Mouse (Mus musculus) natural killer cell, adult 2 months (primary cell): ENCODE measurements around the gene Borcs6.

Source experiments
- DNase-seq, 2 experiments: peaks; one replicate each; pipeline ENCODE4 v3.0.0; 2022; ENCODE audit warnings: low spot score in 2 of 2

Borcs6 gene

DNA sequence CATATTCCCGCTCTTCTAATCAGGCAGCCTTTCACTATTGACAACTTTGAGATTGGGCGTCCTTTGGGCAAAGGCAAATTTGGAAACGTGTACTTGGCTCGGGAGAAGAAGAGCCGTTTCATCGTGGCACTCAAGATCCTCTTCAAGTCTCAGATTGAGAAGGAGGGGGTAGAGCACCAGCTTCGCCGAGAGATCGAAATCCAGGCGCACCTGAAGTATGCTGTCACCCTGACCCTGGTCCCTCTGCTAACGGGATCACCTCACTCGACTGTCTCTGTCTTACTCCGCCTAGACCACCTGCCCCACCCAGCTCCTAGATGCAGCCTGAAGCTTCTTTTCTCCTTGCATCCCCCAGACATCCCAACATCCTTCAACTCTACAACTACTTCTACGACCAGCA, 11.4 kb upstream of the Borcs6 start:
- DNase-seq = no peak

DNA sequence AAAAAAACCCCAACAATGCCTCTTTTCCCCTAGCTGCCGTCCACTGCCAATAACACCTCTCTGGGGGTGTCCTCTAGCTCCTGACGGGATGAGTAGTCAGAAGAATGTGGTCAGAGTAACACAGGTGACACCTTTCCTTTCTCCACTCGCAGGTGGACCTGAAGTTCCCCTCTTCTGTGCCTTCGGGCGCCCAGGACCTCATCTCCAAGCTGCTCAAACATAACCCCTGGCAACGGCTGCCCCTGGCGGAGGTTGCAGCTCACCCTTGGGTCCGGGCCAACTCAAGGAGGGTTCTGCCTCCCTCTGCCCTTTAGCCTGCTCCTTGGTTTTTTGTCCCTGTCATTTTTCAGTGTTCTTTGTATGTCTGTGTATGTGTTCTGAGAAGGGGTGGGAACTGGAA, 8.8 kb upstream of the Borcs6 start:
- no peak for DNase-seq

DNA sequence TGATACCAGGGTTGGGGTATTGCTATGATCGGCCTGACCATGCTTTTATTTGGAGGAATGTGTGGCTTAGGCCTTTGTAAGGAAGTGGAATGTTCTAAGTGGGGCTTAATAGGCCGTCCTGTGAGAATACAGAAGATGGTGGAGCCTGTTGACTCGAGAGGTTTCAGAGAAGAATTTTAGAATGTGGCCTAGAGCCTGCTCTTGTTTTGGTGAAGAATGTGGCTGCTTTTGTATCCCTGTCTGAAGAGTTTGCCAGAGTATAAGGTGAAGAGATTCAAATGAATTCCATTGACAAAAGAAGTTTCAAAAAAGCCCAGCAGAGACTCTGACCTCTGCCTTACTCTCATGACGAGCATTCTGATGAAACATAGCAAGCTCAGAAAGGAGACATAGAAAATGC, 7.7 kb upstream of the Borcs6 start:
- no peak for DNase-seq

DNA sequence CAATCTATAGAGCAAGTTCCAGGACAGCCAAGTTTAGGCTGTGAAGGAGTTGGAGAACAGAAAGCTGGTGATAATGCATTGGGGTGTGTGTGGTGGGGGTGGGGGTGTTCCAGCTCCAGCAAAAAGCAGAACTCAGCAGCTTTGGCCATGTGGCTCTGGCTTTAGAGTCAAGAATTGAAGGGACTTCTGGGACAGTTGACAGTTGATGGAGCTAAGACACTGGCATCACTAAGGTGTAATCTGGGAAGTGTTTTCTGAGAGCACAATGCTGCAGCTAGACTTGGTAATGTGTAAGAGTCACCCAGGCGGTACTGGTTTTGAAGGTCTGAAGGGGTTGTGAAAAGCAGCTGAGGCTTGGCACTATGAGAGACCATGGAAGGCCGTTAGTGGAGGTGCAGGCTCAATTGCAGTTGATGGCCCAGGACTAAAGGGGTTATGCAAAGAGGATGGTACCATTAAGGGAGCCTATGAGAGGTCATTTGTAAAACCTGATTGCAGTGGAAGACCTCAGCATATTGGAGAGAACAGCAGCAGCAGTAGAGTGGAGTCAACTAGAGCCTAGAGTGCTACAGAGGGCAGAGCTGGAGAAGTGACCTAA, 6.6 kb upstream of the Borcs6 start:
- no peak for DNase-seq

DNA sequence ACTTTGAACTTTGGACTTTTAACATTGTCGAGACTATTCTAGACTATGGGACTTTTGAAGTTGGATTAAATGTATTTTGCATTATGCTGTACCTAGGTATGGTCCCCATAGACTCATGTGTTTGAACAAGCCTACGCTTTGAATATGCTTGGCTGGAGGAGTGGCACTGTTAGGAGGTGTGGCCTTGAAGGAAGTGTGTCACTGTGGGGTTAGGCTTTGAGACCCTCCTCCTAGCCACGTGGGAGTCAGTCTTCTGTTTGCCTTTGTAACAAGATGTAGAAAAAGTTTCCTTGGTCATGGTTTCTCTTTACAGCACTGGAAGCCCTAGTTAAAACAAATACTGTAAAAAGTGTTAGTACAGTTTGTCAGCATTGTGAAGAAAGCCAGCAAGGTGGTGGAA, 5.7 kb upstream of the Borcs6 start:
- DNase-seq = no peak

DNA sequence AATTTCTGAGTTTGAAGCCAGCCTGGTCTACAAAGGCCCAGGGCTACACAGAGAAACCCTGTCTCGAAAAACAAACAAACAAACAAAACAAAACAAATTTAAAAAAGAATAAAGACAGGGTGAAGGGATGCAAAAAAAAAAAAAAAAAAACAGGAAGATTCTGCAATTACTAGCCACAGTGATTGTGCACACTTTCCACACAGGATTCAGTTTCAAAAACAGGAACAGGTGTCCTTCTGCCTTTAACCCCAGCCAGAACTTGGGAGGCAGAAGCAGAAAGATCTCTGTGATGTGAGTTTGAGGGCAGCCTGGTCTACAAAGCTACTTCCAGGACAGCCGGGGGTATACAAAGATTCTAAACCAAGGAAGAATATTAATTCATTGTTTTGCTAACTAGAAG, 1.3 kb upstream of the Borcs6 start:
- DNase-seq = no peak

DNA sequence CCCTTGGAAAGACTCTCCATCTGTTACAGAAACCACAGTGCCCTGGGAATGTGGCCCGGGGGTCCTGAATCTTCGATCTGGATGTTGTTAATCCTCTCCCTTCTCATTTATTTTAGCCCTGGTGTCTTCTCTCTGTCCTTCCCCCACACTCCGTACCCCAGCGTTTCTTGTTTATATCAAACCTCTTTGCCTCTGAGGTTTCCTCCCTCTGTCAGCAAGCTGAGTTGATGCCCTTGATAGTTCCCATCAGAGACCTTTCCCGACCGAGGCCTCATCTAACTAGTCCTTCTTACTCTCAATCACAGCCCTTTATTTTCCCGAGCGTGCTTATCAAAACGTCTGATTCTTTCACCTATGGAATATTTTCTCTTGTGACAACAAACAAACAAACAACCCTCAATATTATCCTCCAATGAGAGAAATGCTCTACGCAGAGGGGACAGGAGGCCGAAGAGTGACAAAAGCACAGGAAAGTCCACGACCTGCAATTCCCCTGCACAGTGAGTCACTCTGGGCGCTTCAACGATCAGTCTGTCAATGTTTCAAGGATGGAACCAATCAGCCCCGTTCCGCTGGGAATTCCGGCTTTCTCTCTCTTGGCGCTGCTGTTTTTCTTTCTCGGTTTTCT, 674 bp upstream of the Borcs6 start:
- DNase-seq = no peak

DNA sequence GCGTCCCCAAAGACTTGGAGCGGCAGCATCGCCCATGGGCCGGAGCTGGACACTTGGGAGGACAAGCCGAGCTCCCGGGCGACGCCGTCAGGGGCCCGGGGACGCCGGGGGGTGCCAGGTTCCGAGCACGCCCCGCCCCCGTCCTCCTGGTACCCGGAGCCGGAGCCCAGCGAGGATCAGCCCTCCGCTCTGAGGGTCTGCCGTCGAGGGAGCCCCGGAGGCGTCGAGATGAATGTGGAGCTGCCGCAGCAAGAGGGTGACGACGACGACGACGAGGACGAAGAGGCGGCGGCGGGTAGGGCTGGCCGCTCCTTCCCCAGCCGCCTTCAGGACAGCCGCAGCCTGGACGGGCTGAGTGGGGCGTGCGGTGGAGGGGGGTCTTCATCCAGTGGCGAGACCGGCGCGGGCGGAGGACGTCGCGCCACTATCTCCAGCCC, 476 bp downstream of the Borcs6 start:
- DNase-seq = no peak

DNA sequence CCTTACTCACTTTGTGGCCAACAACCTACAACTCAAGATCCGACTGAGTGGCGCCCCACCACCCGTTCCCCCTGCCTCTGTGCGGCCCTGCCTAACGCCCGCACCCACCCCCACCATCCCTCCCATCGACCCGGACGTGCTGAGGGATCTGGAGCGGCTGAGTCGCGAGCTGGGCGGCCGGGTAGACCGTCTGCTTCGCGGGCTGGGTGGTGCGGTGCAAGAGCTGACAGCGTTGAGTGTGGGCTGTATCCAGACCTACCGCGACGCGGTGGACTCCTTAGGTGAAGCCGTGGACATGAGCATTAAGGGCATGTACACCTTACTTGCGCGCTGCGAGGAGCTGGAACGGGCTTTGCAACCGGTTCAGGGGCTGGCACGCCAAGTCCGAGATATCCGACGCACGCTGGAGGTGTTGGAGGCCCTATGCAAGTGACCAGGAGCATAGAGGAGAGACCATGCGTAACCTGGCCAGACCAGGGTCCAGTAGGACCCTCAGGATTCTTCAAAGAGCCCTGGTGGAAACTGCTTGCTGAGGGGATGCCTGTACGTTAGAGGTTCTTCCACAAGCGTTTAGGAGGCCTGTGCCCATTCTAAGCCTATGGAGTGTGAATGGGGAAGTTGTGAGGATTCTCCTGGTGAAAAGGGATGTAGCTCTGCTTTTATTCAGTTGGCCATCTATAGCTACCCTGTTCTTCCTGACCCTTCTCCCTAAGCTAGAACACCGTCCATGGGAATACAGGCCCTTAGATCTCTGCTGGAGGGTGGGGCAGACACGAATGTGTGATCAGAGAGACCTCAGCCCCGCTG, 1.1 kb downstream of the Borcs6 start:
- DNase-seq = no peak

DNA sequence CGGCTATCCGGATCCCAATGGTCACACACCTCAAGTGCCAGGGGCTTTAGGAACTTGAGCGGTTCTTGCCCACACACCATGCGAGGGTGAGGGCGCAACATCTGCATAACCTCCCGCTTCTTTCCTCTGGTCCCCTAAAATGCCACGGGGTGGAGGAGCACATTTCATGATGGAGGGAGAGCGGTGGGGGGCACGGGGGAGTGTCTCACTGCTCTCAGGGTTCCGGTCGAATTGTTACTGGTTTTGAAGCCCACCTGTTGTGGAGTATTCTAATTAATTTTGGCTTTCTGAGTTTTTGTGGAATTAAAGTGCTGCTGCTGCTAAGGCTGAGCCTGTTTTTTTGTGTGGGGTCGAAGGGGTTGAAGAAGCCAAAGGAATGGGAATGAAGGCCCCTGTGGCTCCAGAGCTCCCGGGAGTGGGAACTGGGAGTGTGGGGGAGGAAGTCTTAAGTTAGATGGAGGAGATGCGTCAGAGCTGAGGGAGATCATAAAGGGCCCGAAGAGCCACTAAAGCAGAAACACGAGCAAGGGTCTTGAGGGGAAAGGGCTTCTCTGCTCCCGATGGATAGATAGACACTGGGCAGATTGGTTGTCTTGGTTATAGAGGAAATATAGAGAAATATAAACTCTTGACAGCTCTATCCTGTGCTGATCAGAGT, 1.9 kb downstream of the Borcs6 start:
- no peak for DNase-seq

DNA sequence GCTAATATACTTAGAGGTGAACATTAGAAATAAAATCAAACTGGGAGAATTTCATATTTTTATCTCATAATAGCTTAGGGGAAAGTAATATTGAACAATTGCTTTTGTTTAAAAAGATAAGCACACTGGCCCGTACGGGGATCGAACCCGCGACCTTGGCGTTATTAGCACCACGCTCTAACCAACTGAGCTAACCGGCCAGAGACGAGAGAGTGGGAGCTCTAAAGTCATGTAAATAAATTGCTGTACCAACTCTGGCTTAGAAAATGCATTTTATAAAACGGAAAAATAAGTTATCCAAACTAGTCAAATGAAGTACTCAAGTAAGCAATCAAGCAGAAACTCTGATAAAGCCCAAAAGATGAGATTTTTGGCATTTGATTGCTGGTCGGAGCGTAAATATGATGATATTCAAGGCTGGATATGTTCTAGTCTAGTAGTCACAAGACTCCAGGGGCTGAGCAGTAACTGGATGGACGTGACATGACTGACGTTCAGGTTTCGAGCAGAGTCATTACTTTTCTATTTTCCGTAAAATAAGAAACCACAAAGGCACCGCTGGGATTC, 2.8 kb downstream of the Borcs6 start:
- peak; percentile 84 to 85 for DNase-seq

DNA sequence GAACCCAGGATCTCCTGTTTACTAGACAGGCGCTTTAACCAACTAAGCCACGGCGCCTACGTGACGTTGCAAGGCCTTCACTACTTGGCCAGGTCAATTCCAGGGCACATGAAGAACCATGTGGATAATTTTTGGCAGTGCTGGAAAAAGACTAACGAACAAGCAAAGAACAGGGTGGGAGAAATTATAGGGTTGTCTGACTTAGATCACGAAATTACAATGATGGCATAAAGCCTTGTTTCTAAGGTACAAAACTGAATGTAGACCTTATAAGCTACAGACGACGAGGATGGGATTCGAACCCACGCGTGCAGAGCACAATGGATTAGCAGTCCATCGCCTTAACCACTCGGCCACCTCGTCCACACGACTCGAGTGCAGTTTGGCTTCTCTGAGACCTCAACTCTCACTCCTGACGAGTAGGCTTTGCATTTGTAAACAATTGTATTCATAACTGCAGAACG, 3.3 kb downstream of the Borcs6 start:
- peak; percentile 97 to 98 for DNase-seq

DNA sequence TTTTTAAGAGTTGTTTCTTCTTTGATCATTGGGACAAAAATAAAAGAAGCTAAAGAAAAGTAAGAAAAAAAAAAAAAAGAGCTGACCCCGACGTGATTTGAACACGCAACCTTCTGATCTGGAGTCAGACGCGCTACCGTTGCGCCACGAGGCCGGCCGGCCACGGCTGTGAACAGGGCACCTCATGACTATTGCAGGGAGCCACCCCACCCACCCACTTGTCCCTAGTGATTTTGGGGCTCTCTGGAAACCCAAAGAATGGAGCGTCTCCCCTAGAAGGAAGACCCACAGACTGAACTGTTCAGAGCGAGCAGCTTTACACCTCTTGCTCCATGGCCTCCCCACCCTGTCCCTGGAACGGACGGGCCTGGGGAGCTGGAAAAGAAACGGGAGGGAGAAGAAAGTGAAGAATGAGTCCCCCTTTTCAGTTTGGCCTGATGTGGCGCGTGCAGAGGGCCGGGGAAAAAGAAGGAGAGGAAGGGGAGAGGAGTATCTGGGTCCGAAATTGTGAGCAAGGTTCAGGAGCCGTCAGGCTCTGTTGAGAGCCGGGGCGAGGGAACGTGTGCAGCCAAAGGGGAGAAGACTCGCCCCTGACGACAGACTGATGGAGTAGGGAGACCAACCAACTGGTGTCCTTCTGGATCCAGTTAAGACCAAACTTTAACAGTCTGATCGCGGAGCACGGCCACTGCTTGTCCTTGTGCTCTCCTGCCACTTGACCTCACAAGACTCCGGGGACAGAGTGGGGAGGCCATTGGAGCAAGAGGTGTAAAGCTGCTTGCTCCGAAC, 4.1 kb downstream of the Borcs6 start:
- peak; percentile 82 to 84 for DNase-seq

DNA sequence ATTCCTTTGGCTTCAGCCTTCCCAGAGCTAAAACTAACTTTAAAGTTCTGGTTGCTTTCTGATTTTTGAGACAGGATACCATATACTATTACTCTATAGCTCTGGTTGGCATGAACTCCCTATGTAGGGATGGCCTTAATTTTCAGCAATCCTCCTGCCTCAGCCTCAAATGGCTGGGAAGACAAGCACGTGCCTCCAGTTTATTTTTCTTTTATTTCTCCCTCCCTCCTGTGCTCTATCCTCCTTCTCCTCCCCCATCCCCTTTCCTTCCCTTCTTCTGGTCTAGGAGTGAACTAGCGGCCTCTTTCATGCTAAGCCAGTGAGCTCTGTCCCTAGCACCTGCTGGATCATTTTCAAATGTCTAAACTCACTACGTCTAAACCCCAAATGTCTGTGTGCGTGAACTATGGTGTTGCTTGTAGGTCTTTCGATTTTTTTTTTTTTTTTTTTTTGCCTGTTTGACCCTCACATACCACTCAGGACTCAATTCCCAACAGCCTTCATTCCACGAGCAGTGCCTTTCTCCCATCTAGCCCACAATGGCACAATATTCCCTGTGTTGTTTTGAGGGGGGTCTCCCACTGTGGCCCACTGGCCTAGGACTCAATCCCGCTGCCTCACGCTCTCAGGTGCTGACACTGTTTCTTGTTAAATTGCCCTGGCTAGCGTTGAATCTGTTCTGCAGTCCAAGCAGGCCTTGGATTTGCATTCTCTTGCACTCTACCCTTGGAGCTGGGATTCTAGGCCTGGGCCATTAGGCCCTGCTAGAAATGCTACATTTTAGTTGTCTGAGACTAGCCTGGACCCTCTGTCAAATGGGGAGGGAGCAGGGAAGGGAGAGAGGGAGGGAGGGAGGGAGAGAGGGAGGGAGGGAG, 5.0 kb downstream of the Borcs6 start:
- DNase-seq = no peak

DNA sequence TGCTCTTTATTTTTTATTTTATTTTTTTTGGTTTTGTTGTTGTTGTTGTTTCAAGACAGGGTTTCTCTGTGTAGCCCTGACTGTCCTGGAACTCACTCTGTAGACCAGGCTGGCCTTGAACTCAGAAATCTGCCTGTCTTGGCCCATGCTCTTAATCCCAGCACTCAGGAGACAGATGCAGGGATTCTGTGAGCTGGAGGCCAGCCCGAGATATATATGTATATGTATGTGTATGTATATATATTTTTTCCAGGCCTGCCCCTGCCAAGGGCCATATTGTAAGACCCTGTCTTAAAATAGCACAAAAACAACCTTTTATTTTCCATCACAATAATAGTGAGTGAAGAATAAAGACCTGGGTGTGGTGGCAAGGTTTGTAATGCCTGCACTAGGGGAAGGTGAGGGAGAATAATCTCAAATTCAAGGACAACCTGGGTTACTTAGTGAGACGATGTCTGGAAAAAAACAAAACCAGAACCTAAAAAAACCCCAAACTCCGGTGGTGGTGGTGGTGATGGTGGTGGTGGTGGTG, 5.9 kb downstream of the Borcs6 start:
- DNase-seq = no peak

DNA sequence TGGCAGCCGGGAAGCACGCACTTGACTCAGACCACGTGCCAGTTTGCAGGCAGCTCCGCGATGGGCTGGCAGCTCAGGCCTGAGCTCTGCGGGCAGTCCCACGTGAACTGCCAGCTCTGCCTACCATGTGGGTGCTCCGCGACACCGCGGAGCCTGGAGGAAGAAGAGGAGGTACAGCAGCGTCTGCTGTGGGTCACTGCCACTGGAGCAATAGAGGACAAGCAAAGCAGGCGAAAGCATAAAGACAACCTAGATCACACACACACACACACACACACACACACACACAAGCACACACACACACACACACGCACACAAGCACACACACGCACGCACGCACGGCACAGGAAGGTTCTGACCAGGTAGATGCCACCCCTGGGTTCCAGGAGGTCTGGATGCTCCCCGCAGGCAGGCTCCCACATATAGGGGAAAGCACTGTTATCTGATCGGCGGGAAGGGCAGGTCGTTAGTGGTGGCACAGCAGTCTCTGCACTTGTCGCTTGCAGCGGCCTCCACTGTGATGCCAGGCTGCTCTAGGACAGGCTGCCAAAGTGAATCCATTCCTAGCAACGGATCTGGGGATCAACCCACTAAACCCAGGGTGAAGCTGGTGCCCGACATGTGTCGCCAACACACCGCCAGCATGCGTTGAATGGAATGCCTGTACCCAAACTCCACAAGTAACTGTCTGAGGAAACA, 6.8 kb downstream of the Borcs6 start:
- DNase-seq = peak in 1 of 2 experiments; percentile 42

DNA sequence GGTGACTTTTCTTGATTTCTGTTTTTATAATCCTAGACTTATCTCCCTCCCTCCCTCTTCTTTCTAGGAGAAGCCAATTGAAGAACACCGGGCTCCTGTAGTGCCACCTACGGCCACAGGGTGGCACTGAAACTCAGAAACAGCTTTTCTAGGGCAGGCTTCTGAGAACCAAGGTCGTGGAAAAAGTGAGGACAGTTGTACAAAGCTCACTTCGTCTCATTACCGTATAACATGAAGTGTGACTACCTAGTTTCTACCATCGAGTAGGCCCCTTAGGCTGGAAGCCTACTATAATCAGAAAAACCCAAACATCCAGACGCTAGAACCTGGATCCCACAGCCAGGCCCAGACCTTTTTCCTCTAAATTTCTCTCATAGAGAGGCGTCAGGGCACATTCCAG, 7.4 kb downstream of the Borcs6 start:
- DNase-seq = peak; percentile 70 to 82

DNA sequence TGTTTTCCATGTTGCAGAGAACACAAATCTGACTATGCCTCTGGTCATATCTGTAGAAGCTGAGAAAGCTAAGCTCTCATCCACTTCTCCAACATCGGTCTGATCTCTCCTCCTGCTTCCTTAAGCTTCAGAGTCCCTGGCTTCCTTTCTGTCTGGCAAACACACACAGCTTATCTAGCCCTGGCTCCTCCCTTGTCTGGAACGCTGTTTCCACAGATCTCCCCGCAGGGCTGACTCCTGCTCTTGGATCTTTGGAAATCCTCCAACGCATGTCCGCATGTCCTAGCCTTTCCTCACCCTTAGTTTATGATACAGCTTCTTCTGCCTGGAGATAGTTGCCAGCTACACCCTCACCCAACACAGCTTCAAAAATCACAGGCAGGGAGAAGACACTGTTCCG, 8.1 kb downstream of the Borcs6 start:
- DNase-seq = no peak

DNA sequence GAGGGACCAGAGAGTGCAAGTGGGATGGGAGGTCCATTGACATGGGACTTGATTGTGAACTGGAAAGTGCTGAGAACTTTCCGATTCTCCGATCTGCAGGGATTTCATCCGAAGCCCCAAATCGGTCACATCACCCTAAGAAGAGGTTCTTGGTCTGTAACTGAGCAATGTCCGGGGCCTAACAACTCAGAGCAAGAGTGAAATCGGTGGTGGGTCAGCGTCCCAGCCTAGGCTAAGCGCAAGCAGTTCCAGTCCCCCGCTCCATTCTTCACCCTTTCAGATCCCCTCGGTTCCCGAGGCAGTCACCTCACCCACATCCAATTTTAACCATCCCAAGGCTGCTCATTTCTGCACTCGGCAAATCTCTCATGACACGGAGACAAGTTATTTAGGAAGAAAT, 10.6 kb downstream of the Borcs6 start:
- DNase-seq = no peak
